Mouse (Mus musculus) liver, embryonic 12.5 days (tissue): ENCODE measurements at regions not wholly inside any gene's neighbourhood (a gene's known extent, or its start where the extent isn't known, plus 50 kb on each side); places are given as distances from the start of the nearest gene placed in this dataset.

Source experiments
- ATAC-seq: fragments of 200-750 bp; cut with Nextera tagmentation; 2 replicates; pipeline ENCODE4 v1.8.0; 2017; ENCODE audit warnings: moderate number of reproducible peaks, mild to moderate bottlenecking, moderate library complexity
- H3K27ac ChIP-seq: fragments of 300-500 bp; sonication (generic); 2 replicates; pipeline ENCODE4 v1.5.1; 2016; ENCODE audit warnings: mild to moderate bottlenecking
- H3K27me3 ChIP-seq: fragments of 300-500 bp; sonication (generic); replicated peaks from 2 replicates; pipeline ENCODE4 v1.6.1; 2016; ENCODE audit warnings: mild to moderate bottlenecking, moderate library complexity
- H3K36me3 ChIP-seq: fragments of 300-500 bp; sonication (generic); 2 replicates; pipeline ENCODE4 v1.6.1; 2016; ENCODE audit warnings: mild to moderate bottlenecking, moderate library complexity
- H3K4me1 ChIP-seq: fragments of 300-500 bp; sonication (generic); 2 replicates; pipeline ENCODE4 v1.6.1; 2016
- H3K4me2 ChIP-seq: fragments of 300-500 bp; sonication (generic); 2 replicates; pipeline ENCODE4 v1.6.1; 2016; ENCODE audit warnings: mild to moderate bottlenecking, moderate library complexity
- H3K4me3 ChIP-seq: fragments of 300-500 bp; sonication (generic); 2 replicates; pipeline ENCODE4 v1.5.1; 2016; ENCODE audit warnings: mild to moderate bottlenecking, moderate library complexity
- H3K9ac ChIP-seq: fragments of 300-500 bp; sonication (generic); 2 replicates; pipeline ENCODE4 v1.6.1; 2016; ENCODE audit warnings: mild to moderate bottlenecking, moderate library complexity
- H3K9me3 ChIP-seq: fragments of 300-500 bp; sonication (generic); replicated peaks from 2 replicates; pipeline ENCODE4 v1.6.1; 2016; ENCODE audit warnings: mild to moderate bottlenecking, moderate library complexity
- WGBS: fragments of 180-500 bp; shearing (Covaris S2); methylation state at CpG from one replicate; pipeline ENCODE4 v1.1.7; 2016; ENCODE audit not compliant: insufficient replicate concordance; 5-methylcytosine and 5-hydroxymethylcytosine counted together

DNA sequence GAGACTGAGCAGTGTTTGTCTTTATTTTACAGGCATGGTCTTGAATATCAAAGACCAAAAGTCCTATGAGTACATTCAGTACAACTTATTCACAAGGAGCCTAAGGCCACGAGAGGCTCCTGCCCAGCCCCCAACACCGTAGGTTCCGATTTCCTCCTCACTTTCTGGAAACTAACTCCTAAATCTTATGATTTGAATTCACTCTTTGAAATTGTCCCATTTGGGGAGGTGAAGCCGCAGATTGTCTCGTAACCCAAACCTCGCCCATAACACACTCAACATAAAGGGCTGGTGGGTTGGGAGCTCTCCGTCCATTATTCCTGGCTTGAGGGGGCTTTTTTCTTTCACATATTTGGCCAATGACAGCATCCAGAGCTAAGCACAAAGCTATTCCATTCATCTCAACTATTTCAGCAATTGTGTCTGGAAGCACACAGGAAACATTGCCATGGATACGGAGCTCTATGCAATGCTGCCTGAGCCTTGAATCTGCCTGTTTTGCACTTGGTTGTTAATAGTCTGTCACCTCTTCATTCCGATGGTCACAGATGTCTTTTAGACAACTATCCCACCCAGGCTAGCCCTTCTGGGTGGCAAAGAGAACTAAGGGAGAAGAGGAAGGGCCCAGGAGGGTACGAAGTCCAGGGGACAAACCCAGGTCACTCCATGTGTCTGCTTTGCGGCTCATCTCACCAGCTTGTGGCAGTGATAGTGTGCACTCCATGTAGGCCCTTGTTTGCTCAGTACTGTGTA lies 86.6 kb downstream of the Irs2 start:
- H3K36me3 ChIP-seq: no peaks in the 10 kb centered on the region
- H3K4me1 ChIP-seq: peaks cover 48% of the 10 kb centered on the region
- H3K9me3 ChIP-seq: no peaks in the 10 kb centered on the region
- H3K27ac ChIP-seq: no peak overlapping the region
- H3K4me2 ChIP-seq: no peak overlapping the region
- WGBS: 70% methylated on average over 11 of the region's 11 CpGs
- ATAC-seq: no peak
- H3K4me3 ChIP-seq: no peak overlapping the region
- H3K27me3 ChIP-seq: peaks cover 39% of the 10 kb centered on the region
- H3K9ac ChIP-seq: no peak overlapping the region

DNA sequence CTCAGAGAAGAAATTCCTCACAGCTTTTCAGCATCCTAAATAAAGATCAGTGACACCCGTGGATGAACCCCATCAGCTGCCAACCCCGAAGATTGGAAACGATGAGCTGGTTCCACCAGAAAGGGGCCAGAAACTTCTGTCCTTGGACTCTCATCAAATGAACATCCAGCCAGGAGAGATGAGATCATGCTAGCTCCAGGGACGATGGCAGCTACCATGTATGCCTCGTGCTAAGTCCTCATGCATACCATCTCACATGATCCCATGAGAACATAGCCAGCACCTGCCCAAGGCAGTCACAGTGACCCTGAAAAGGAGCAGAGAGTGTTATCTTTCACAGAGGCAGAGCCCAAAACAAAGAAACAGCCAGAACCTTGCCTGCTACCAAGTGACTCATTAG lies 88.6 kb downstream of the Irs2 start:
- H3K27me3 ChIP-seq: peaks cover 29% of the 10 kb centered on the region
- H3K27ac ChIP-seq: no peak overlapping the region
- H3K36me3 ChIP-seq: no peaks in the 10 kb centered on the region
- no peak for ATAC-seq
- H3K4me1 ChIP-seq: peaks cover 29% of the 10 kb centered on the region
- H3K9ac ChIP-seq: no peak overlapping the region
- no peak overlapping the region for H3K4me3 ChIP-seq
- no peaks in the 10 kb centered on the region for H3K9me3 ChIP-seq
- WGBS: 74% methylated on average over 5 of the region's 5 CpGs
- H3K4me2 ChIP-seq: no peak overlapping the region

GRCm38 (mm10) chr8:10918403-10919035 lies 89.7 kb downstream of the Irs2 start:
- Histone ChIP-seq H3K9ac (no peak overlapping the region), H3K27me3 (peaks cover 37% of the 10 kb centered on the region), H3K4me1 (peaks cover 18% of the 10 kb centered on the region; the same call in 1 of the 2 replicates), H3K4me3 (no peak overlapping the region), H3K9me3 (no peaks in the 10 kb centered on the region), H3K4me2 (no peak overlapping the region), H3K27ac (no peak overlapping the region), H3K36me3 (no peaks in the 10 kb centered on the region)
- ATAC-seq: no peak
- WGBS: 74% methylated on average over 5 of the region's 5 CpGs

DNA sequence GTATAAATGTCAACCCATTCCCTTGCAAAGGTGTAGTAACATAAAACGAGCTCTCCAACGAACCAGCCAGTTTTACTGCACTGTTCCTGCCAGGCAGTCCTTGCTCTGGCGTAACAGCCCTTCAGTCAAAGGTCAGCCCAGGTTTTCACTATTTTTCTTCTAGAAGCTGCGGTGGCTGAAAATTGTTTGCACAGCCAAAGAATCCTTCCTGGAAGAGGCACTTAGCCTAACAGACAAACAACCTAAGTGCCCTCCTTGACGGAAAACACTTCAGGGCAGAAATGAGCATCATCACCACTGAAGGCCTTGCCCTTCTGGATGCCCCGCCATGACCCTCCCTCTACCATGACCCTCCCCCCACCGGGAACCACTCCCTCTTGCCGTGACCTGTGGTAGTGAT lies 93.6 kb downstream of the Irs2 start:
- H3K4me1 ChIP-seq: peaks cover 18% of the 10 kb centered on the region; the same call in 1 of the 2 replicates
- no peak overlapping the region for H3K27ac ChIP-seq
- H3K36me3 ChIP-seq: no peaks in the 10 kb centered on the region
- 57% methylated on average over 8 of the region's 8 CpGs for WGBS
- H3K9me3 ChIP-seq: no peaks in the 10 kb centered on the region
- no peak overlapping the region for H3K4me3 ChIP-seq
- ATAC-seq: no peak
- H3K4me2 ChIP-seq: no peak overlapping the region
- peaks cover 54% of the 10 kb centered on the region for H3K27me3 ChIP-seq
- no peak overlapping the region for H3K9ac ChIP-seq

DNA sequence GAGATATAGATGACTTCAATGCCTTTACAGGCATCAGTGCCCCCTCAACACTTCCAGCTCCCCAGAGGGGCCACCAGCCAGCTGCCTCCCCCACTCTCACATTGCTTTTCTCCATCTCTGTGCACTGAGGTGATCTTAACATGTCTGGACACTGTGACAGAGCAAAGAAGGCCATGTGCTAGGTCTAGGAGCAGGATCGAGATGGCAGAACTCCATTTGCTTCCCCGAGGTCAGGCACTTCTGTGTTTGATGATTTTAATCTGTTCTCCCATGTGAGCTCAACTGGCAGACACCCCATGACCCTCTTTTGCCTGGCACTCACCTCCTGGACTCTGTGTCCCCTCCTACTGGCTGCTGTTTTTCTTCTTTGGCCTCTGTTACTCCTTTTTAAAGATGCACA lies 95.8 kb downstream of the Irs2 start:
- H3K36me3 ChIP-seq: no peaks in the 10 kb centered on the region
- H3K4me2 ChIP-seq: no peak overlapping the region
- H3K4me1 ChIP-seq: peaks cover 20% of the 10 kb centered on the region; the same call in 1 of the 2 replicates
- WGBS: 45% methylated on average over 2 of the region's 2 CpGs
- ATAC-seq: no peak
- peaks cover 47% of the 10 kb centered on the region for H3K27me3 ChIP-seq
- no peak overlapping the region for H3K9ac ChIP-seq
- no peak overlapping the region for H3K27ac ChIP-seq
- H3K9me3 ChIP-seq: no peaks in the 10 kb centered on the region
- H3K4me3 ChIP-seq: no peak overlapping the region

GRCm38 (mm10) chr8:10911371-10911770 lies 96.9 kb downstream of the Irs2 start:
- no peak overlapping the region for H3K4me2 ChIP-seq
- ATAC-seq: no peak
- no peak overlapping the region for H3K9ac ChIP-seq
- H3K4me1 ChIP-seq: peaks cover 20% of the 10 kb centered on the region; the same call in 1 of the 2 replicates
- WGBS: 49% methylated on average over 4 of the region's 4 CpGs
- no peak overlapping the region for H3K27ac ChIP-seq
- H3K9me3 ChIP-seq: no peaks in the 10 kb centered on the region
- no peaks in the 10 kb centered on the region for H3K36me3 ChIP-seq
- no peak overlapping the region for H3K4me3 ChIP-seq
- H3K27me3 ChIP-seq: peaks cover 54% of the 10 kb centered on the region

- H3K9me3 ChIP-seq: no peaks in the 10 kb centered on the region
- H3K4me3 ChIP-seq: no peak overlapping the region
- ATAC-seq: no peak
- 36% methylated on average over 6 of the region's 6 CpGs for WGBS
- no peak overlapping the region for H3K4me2 ChIP-seq
- H3K9ac ChIP-seq: no peak overlapping the region
- peaks cover 56% of the 10 kb centered on the region for H3K27me3 ChIP-seq
- no peaks in the 10 kb centered on the region for H3K36me3 ChIP-seq
- H3K27ac ChIP-seq: 0 out of 2 replicates have a peak overlapping the region, but pooled peaks have one; percentile 5
- H3K4me1 ChIP-seq: peaks cover 20% of the 10 kb centered on the region; the same call in 1 of the 2 replicates
Observed at GRCm38 (mm10) chr8:10910954-10911353, 97.3 kb downstream of the Irs2 start.

- 11% methylated on average over 6 of the region's 6 CpGs for WGBS
- Histone ChIP-seq H3K9me3 (no peaks in the 10 kb centered on the region), H3K9ac (no peak overlapping the region), H3K4me1 (peaks cover 20% of the 10 kb centered on the region; the same call in 1 of the 2 replicates), H3K27ac (no peak overlapping the region), H3K27me3 (peaks cover 58% of the 10 kb centered on the region), H3K4me2 (no peak overlapping the region), H3K4me3 (no peak overlapping the region), H3K36me3 (no peaks in the 10 kb centered on the region)
- ATAC-seq: no peak
Observed at GRCm38 (mm10) chr8:10910244-10910872, 97.9 kb downstream of the Irs2 start.

DNA sequence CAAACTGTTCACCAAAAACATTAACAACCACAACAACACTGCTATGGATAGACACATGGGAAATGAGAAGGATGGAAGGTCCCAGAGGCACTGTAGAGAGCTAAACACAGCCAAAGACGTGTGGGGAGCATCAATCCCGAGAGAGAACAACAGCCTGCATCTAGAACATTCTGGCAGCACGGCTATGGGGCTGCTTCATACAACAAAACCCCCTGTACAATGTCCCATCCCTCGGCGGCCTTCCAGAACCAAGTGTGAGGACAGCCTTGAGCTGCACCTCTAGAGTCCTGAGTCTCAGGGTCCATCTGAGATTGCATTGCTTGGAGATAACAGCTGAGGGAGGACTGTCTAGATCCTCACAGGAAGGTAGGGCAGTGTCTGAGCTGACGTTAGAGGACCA lies 99.1 kb downstream of the Irs2 start:
- 63% methylated on average over 6 of the region's 6 CpGs for WGBS
- no peak overlapping the region for H3K27ac ChIP-seq

DNA sequence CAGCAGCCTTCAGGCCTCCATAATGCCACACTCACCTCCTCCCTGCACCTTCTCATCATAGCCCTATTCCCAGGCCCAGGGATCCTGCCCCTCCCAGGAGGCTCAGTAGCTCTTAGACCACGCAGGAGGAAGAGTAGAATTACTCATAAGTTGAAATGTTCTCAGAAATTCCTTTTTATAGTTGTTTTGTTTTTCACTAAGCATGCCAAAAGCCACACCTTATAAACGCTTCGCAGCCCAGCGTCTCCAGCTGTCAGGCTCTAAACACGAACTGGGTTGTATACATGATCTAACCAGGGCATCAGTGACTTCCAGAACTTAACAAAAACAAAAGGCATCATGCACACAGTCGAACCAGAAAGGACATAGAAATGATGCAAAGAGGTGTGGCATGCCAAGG lies 101.9 kb downstream of the Irs2 start:
- Histone ChIP-seq H3K4me2 (no peak overlapping the region), H3K9me3 (no peaks in the 10 kb centered on the region), H3K4me1 (peaks cover 23% of the 10 kb centered on the region), H3K9ac (no peak overlapping the region), H3K27ac (no peak overlapping the region), H3K27me3 (peaks cover 39% of the 10 kb centered on the region), H3K36me3 (no peaks in the 10 kb centered on the region), H3K4me3 (no peak overlapping the region)
- ATAC-seq: no peak
- 64% methylated on average over 6 of the region's 6 CpGs for WGBS

More for the DNA sequence above, 99.1 kb downstream of the Irs2 start:
- Histone ChIP-seq H3K9ac (no peak overlapping the region), H3K27me3 (peaks cover 52% of the 10 kb centered on the region), H3K9me3 (no peaks in the 10 kb centered on the region), H3K36me3 (no peaks in the 10 kb centered on the region), H3K4me3 (no peak overlapping the region), H3K4me1 (peaks cover 20% of the 10 kb centered on the region; the same call in 1 of the 2 replicates), H3K4me2 (no peak overlapping the region)
- ATAC-seq: no peak

- WGBS: 70% methylated on average over 5 of the region's 5 CpGs
- Histone ChIP-seq H3K4me1 (peaks cover 23% of the 10 kb centered on the region), H3K27ac (no peak overlapping the region), H3K9ac (no peak overlapping the region), H3K27me3 (peaks cover 33% of the 10 kb centered on the region), H3K9me3 (no peaks in the 10 kb centered on the region), H3K4me3 (no peak overlapping the region), H3K4me2 (no peak overlapping the region), H3K36me3 (no peaks in the 10 kb centered on the region)
- ATAC-seq: no peak
Observed at GRCm38 (mm10) chr8:10905761-10906160, 102.5 kb downstream of the Irs2 start.

GRCm38 (mm10) chr8:10903957-10904356 lies 104.3 kb downstream of the Irs2 start:
- Histone ChIP-seq H3K4me2 (no peak overlapping the region), H3K4me3 (no peak overlapping the region), H3K4me1 (peaks cover 24% of the 10 kb centered on the region), H3K27ac (no peak overlapping the region), H3K9me3 (no peaks in the 10 kb centered on the region), H3K27me3 (peaks cover 44% of the 10 kb centered on the region), H3K36me3 (no peaks in the 10 kb centered on the region), H3K9ac (no peak overlapping the region)
- ATAC-seq: no peak
- 73% methylated on average over 2 of the region's 2 CpGs for WGBS
